In the genomic region with DNA sequence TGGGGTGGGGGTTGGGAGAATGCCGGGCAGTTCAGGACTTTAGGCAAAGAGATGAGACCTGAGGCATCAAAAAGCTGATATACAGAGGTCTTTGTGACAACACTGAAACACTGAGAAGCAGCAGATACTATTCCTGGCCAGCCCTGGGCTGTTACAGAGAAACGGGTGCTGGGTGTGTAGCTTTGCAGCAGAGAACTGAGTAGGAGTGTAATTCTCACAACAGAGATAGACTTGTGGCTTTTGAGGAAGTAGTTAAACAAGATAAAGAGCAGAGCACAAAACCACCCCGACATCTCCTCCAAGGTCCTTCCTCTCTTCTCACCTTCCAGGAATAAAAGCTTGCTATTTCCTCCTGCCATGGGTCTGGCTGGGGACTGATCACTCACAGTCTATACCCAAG, we compare ENCODE assay signal across 15 mouse cellular contexts.
DNase-seq lines count a peak whose midpoint lies in the region; ATAC-seq and TF ChIP-seq lines count a peak whose summit lies in the region.
"Had no signal": no experiment of that assay in that cellular context is flagged by ENCODE, and none has a peak within 500 bp of the region (broad histone marks: within the 10 kb centered on the region; RNA-seq: fewer than 3 reads in every experiment).

No protein-coding gene starts in this region.

- no peaks in the 10 kb centered on the region for H3K36me3 ChIP-seq in midbrain, postnatal 0 days (ENCODE audit: insufficient read depth, low read length)
- H3K36me3 ChIP-seq: embryonic facial prominence, embryonic 15.5 days; midbrain, embryonic 13.5 days had no signal

- no peak overlapping the region for H3K4me2 ChIP-seq in midbrain, postnatal 0 days (ENCODE audit: low read depth, low read length, poor library complexity, severe bottlenecking)
- H3K4me2 ChIP-seq: embryonic facial prominence, embryonic 15.5 days; hindbrain, embryonic 14.5 days; midbrain, embryonic 13.5 days had no signal

- no peak overlapping the region for H3K9ac ChIP-seq in midbrain, postnatal 0 days (replicated peaks; ENCODE audit: low read length, poor library complexity, severe bottlenecking)
- H3K9ac ChIP-seq: embryonic facial prominence, embryonic 15.5 days; hindbrain, embryonic 14.5 days; midbrain, embryonic 13.5 days had no signal

- H3K4me3 ChIP-seq in midbrain, postnatal 0 days (ENCODE audit: low read depth, low read length), result no peak overlapping the region
- H3K4me3 ChIP-seq: embryonic facial prominence, embryonic 15.5 days; midbrain, embryonic 13.5 days had no signal

- 79% methylated on average over 3 of the region's 3 CpGs for WGBS in midbrain, postnatal 0 days

- no peaks in the 10 kb centered on the region for H3K9me3 ChIP-seq in midbrain, postnatal 0 days (ENCODE audit: low read length)
- H3K9me3 ChIP-seq: embryonic facial prominence, embryonic 15.5 days; midbrain, embryonic 13.5 days had no signal

- peak; percentile 11 for DNase-seq in thymus, postnatal 14 days
- no peak for DNase-seq in thymus, adult 18-20 months
- DNase-seq in T-cell, adult 2 months (ENCODE audit: low spot score), result peak; percentile 8
- DNase-seq in lung, postnatal 4 days, result no peak
- no peak for DNase-seq in midbrain, postnatal 0 days (ENCODE audit: low spot score)
- DNase-seq in kidney, postnatal 10 days, result no peak
- DNase-seq: adrenal gland, postnatal 14 days; cerebellum, adult 9-10 months; heart, adult 18-20 months; kidney, adult 2 months; kidney, postnatal 36 days had no signal

- TF ChIP-seq CTCF in midbrain, postnatal 0 days (IDR thresholded peaks at IDR 0.05), result no peak

- no peaks in the 10 kb centered on the region for H3K4me1 ChIP-seq in midbrain, postnatal 0 days (ENCODE audit: insufficient read depth, low read length)
- H3K4me1 ChIP-seq: embryonic facial prominence, embryonic 15.5 days; midbrain, embryonic 13.5 days had no signal

- ATAC-seq in megakaryocyte, adult 5-6 weeks (ENCODE audit: poor library complexity, severe bottlenecking), result peak; percentile 66
- ATAC-seq in midbrain, postnatal 0 days (ENCODE audit: low FRiP score), result no peak
- ATAC-seq: midbrain, embryonic 13.5 days had no signal

- H3K27me3 ChIP-seq in midbrain, postnatal 0 days (ENCODE audit: insufficient read depth, low read length), result no peaks in the 10 kb centered on the region
- H3K27me3 ChIP-seq: embryonic facial prominence, embryonic 15.5 days; midbrain, embryonic 13.5 days had no signal

- no peak overlapping the region for H3K27ac ChIP-seq in midbrain, postnatal 0 days (ENCODE audit: low read depth, low read length)
- H3K27ac ChIP-seq: embryonic facial prominence, embryonic 15.5 days; hindbrain, embryonic 14.5 days; midbrain, embryonic 13.5 days had no signal

Comparison
In these comparisons a context has a peak if more than half of its experiments do, and no peak if none do; other contexts are left out.
1. DNase-seq: peak in thymus, postnatal 14 days (single experiment) and T-cell, adult 2 months (single experiment); none in thymus, adult 18-20 months (0 of 2), lung, postnatal 4 days (0 of 2), midbrain, postnatal 0 days (single experiment) and kidney, postnatal 10 days (single experiment).